ENCODE assay signal across 16 mouse cellular contexts in the genomic region with DNA sequence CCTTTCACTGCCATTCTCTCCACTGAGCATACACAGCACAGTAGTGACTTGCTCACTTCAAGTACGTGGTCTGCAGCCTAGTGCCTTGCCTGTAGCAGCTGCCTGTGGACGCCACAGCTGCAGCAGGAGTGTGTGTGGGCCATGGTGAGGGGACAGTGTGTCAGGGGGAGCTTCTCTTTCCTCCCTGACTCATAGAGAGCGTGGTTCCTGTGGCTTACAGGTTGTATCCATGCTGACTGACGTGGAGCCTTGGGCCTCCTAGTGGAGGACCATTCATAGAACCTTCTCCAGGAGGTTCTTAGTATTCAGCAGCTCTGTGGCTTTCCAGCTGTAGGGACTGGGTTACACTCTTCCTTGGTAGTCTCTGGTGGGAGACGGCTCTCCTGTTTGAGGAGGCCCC. TPM values are rescaled to one million over a fixed set of nuclear protein-coding genes. Genes with fewer than 3 reads are reported as not detected.
DNase-seq lines count a peak whose midpoint lies in the region; ATAC-seq and TF ChIP-seq lines count a peak whose summit lies in the region.
"Had no signal": no experiment of that assay in that cellular context is flagged by ENCODE, and none has a peak within 500 bp of the region (broad histone marks: within the 10 kb centered on the region; RNA-seq: fewer than 3 reads in every experiment).

No protein-coding gene starts in this region.

- ATAC-seq in forebrain, embryonic 11.5 days (replicated peaks; ENCODE audit: low FRiP score): no peak; the same call in 1 of the 2 replicates
- ATAC-seq in forebrain, embryonic 13.5 days: no peak
- ATAC-seq in stomach, postnatal 0 days (ENCODE audit: low FRiP score, low TSS enrichment): no peak
- ATAC-seq: forebrain, embryonic 14.5 days had no signal

- H3K4me2 ChIP-seq in forebrain, embryonic 11.5 days (ENCODE audit: low read depth, low read length, severe bottlenecking): no peak overlapping the region
- H3K4me2 ChIP-seq in forebrain, embryonic 13.5 days: no peak overlapping the region
- H3K4me2 ChIP-seq in stomach, postnatal 0 days (replicated peaks; ENCODE audit: low read depth): no peak overlapping the region
- H3K4me2 ChIP-seq: hindbrain, embryonic 15.5 days; limb, embryonic 15.5 days; neural tube, embryonic 12.5 days had no signal

- H3K27ac ChIP-seq in forebrain, embryonic 11.5 days (ENCODE audit: low read depth, low read length): no peak overlapping the region
- no peak overlapping the region for H3K27ac ChIP-seq in forebrain, embryonic 13.5 days
- no peak overlapping the region for H3K27ac ChIP-seq in stomach, postnatal 0 days (replicated peaks)
- H3K27ac ChIP-seq: hindbrain, embryonic 15.5 days; limb, embryonic 15.5 days; neural tube, embryonic 12.5 days had no signal

- no peaks in the 10 kb centered on the region for H3K4me1 ChIP-seq in forebrain, embryonic 11.5 days (replicated peaks; ENCODE audit: control insufficient read depth, insufficient read depth, low read length)
- no peaks in the 10 kb centered on the region for H3K4me1 ChIP-seq in forebrain, embryonic 13.5 days
- no peaks in the 10 kb centered on the region for H3K4me1 ChIP-seq in stomach, postnatal 0 days (replicated peaks; ENCODE audit: control insufficient read depth, insufficient read depth)
- H3K4me1 ChIP-seq: hindbrain, embryonic 15.5 days; limb, embryonic 15.5 days; neural tube, embryonic 12.5 days had no signal

- H3K27me3 ChIP-seq in forebrain, embryonic 11.5 days (ENCODE audit: control insufficient read depth, insufficient read depth, low read length): no peaks in the 10 kb centered on the region
- no peaks in the 10 kb centered on the region for H3K27me3 ChIP-seq in forebrain, embryonic 13.5 days
- no peaks in the 10 kb centered on the region for H3K27me3 ChIP-seq in stomach, postnatal 0 days (ENCODE audit: control insufficient read depth, insufficient read depth, low read length)
- H3K27me3 ChIP-seq: hindbrain, embryonic 15.5 days; limb, embryonic 15.5 days; neural tube, embryonic 12.5 days had no signal

- TF ChIP-seq CTCF in stomach, postnatal 0 days (IDR thresholded peaks at IDR 0.05; ENCODE audit: low read depth): no peak

- no peak for TF ChIP-seq EP300 in stomach, postnatal 0 days (optimal IDR thresholded peaks at IDR 0.05)

- H3K9me3 ChIP-seq in forebrain, embryonic 11.5 days (ENCODE audit: control insufficient read depth, low read length): no peaks in the 10 kb centered on the region
- H3K9me3 ChIP-seq in forebrain, embryonic 13.5 days (replicated peaks): no peaks in the 10 kb centered on the region
- no peaks in the 10 kb centered on the region for H3K9me3 ChIP-seq in stomach, postnatal 0 days (ENCODE audit: control insufficient read depth, low read length)
- H3K9me3 ChIP-seq: hindbrain, embryonic 15.5 days; limb, embryonic 15.5 days; megakaryocyte, embryonic 14.5 days; neural tube, embryonic 12.5 days had no signal

- no peaks in the 10 kb centered on the region for H3K36me3 ChIP-seq in forebrain, embryonic 11.5 days (ENCODE audit: control insufficient read depth, insufficient read depth, low read length)
- no peaks in the 10 kb centered on the region for H3K36me3 ChIP-seq in forebrain, embryonic 13.5 days (ENCODE audit: poor library complexity, severe bottlenecking)
- H3K36me3 ChIP-seq in stomach, postnatal 0 days (ENCODE audit: control insufficient read depth, insufficient read depth, low read length): no peaks in the 10 kb centered on the region
- H3K36me3 ChIP-seq: hindbrain, embryonic 15.5 days; limb, embryonic 15.5 days; neural tube, embryonic 12.5 days had no signal

- WGBS in forebrain, embryonic 11.5 days: 73% methylated on average over 5 of the region's 5 CpGs
- WGBS in forebrain, embryonic 13.5 days: 79% methylated on average over 5 of the region's 5 CpGs
- 65% methylated on average over 5 of the region's 5 CpGs for WGBS in stomach, postnatal 0 days

- H3K4me3 ChIP-seq in forebrain, embryonic 11.5 days (ENCODE audit: low read depth, low read length): no peak overlapping the region
- no peak overlapping the region for H3K4me3 ChIP-seq in forebrain, embryonic 13.5 days
- no peak overlapping the region for H3K4me3 ChIP-seq in stomach, postnatal 0 days (ENCODE audit: low read depth, low read length)
- H3K4me3 ChIP-seq: hindbrain, embryonic 15.5 days; limb, embryonic 15.5 days; megakaryocyte, embryonic 14.5 days; neural tube, embryonic 12.5 days had no signal

- no peak overlapping the region for H3K9ac ChIP-seq in forebrain, embryonic 11.5 days (ENCODE audit: low read length)
- no peak overlapping the region for H3K9ac ChIP-seq in forebrain, embryonic 13.5 days
- no peak overlapping the region for H3K9ac ChIP-seq in stomach, postnatal 0 days (ENCODE audit: low read length)
- H3K9ac ChIP-seq: hindbrain, embryonic 15.5 days; limb, embryonic 15.5 days; neural tube, embryonic 12.5 days had no signal

- peak; percentile 37 for DNase-seq in forebrain, embryonic 11.5 days (ENCODE audit: low spot score)
- peak; percentile 2 to 3 for DNase-seq in layer of hippocampus, adult 8-10 months (ENCODE audit: low spot score in 2 of 2)
- DNase-seq in layer of hippocampus, adult 11-12 months (ENCODE audit: low spot score): no peak
- DNase-seq in right cerebral cortex, postnatal 25 days: peak; percentile 2
- no peak for DNase-seq in right cerebral cortex, postnatal 14 days
- peak; percentile 8 for DNase-seq in stomach, postnatal 0 days (ENCODE audit: low spot score)
- DNase-seq in adrenal gland, postnatal 10 days: no peak
- DNase-seq: kidney, postnatal 36 days had no signal

RNA-seq across cellular contexts. Expression of a gene that starts 9.8 kb away (rescaled TPM):
- 11.3 and 13.5 TPM in 2 replicates for polyA plus RNA-seq in forebrain, embryonic 11.5 days (2014; fragmentation: Nextera tagmentation; extraction: Ambion mirVana)
- 27.0 and 29.9 TPM in 2 replicates for polyA plus RNA-seq in forebrain, embryonic 13.5 days (2015; fragmentation: Nextera tagmentation; extraction: Ambion mirVana)
- total RNA-seq in layer of hippocampus, adult 8-10 months (2022): 100 to 1,000 TPM; 123 to 135 (median 125) TPM
- 1.7 and 2.8 TPM in 2 replicates for polyA plus RNA-seq in stomach, postnatal 0 days (2015; fragmentation: Nextera tagmentation; extraction: Ambion mirVana)
- total RNA-seq in adrenal gland, postnatal 10 days (2021): 1 to 10 TPM; 3.1 to 3.3 TPM
- total RNA-seq: granulocyte monocyte progenitor cell, adult 5-6 weeks had no signal
- polyA plus RNA-seq: C2C12 had no signal

RNA-seq across cellular contexts. Expression of a gene that starts 50.3 kb away (rescaled TPM):
- 15.3 and 19.7 TPM in 2 replicates for polyA plus RNA-seq in forebrain, embryonic 11.5 days (2014; fragmentation: Nextera tagmentation; extraction: Ambion mirVana)
- polyA plus RNA-seq in forebrain, embryonic 13.5 days (2015; fragmentation: Nextera tagmentation; extraction: Ambion mirVana): 15.5 and 16.8 TPM in 2 replicates
- 10 to 100 TPM; 23.3 to 36.1 (median 27.2) TPM for total RNA-seq in layer of hippocampus, adult 8-10 months (2022)
- 9.3 and 9.6 TPM in 2 replicates for polyA plus RNA-seq in stomach, postnatal 0 days (2015; fragmentation: Nextera tagmentation; extraction: Ambion mirVana)
- 10 to 100 TPM; 15.4 to 25.7 TPM for total RNA-seq in adrenal gland, postnatal 10 days (2021)

Comparison
In these comparisons a context has a peak if more than half of its experiments do, and no peak if none do; other contexts are left out.
1. DNase-seq: peak in forebrain, embryonic 11.5 days (single experiment), layer of hippocampus, adult 8-10 months (2 of 2), right cerebral cortex, postnatal 25 days (single experiment) and stomach, postnatal 0 days (single experiment); none in layer of hippocampus, adult 11-12 months (single experiment), right cerebral cortex, postnatal 14 days (single experiment) and adrenal gland, postnatal 10 days (single experiment).